Mouse (Mus musculus): ENCODE results near the gene Rac1.

DNA sequence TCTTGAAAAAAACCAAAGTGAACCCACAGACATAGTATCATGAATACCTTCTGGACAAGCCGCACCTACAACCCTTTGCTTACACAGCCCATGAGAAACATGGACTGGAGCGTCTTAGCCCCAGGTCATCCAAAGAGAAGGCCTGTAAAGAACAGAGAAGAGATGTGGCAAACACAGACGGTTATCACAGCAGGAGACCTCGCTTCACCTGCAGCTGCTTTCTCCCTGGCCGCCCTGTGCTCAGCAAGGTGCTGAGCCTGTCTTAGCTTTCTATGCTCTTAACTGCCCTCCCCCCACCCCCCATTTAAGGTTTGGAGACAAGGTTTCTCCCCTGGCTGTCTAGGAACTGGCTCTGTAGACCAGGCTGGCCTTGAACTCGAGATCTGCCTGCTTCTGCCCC lies 27.4 kb upstream of the Rac1 start:
- TF ChIP-seq CTCF (IDR thresholded peaks at IDR 0.05; ENCODE audit: low read depth, low read length) (no peak), POLR2A (IDR thresholded peaks at IDR 0.05; ENCODE audit: extremely low read depth, insufficient read depth, low read length) (no peak)

Data from liver, adult 2 months (tissue).